Mouse (Mus musculus) erythroblast, embryonic 14.5 days (primary cell): ENCODE results near the gene Slf2.

ENCODE experiments used
- GATA1 ChIP-seq: IDR thresholded peaks from 2 replicates; pipeline ENCODE4 v1.6.1; 2012; ENCODE audit warnings: low read length, inconsistent platforms, mixed read lengths
- TAL1 ChIP-seq: IDR thresholded peaks from 3 replicates; pipeline ENCODE4 v1.6.1; 2012; ENCODE audit warnings: low read length, inconsistent platforms, mixed read lengths

GRCm38 (mm10) chr19:44897521-44897920 lies 33.4 kb upstream of the Slf2 start:
- TF ChIP-seq GATA1 (no peak), TAL1 (no peak)
